Mouse (Mus musculus) lung, embryonic 15.5 days (tissue): ENCODE measurements around the gene Ccdc62. TPM values are rescaled to one million over a fixed set of nuclear protein-coding genes. Genes with fewer than 3 reads are reported as not detected.

Experiments used
- ATAC-seq: fragments of 200-750 bp; cut with Nextera tagmentation; 2 replicates; pipeline ENCODE4 v1.8.0; 2017; ENCODE audit warnings: moderate number of reproducible peaks, borderline replicate concordance; ENCODE audit not compliant: low FRiP score, low TSS enrichment; ENCODE audit errors: extremely low read depth
- H3K27ac ChIP-seq: fragments of 300-500 bp; sonication (generic); 2 replicates; pipeline ENCODE4 v1.5.1; 2015; ENCODE audit warnings: moderate library complexity, mild to moderate bottlenecking, inconsistent platforms
- H3K27me3 ChIP-seq: fragments of 300-500 bp; sonication (generic); 2 replicates; pipeline ENCODE4 v1.6.1; 2015; ENCODE audit warnings: inconsistent platforms
- H3K36me3 ChIP-seq: fragments of 300-500 bp; sonication (generic); 2 replicates; pipeline ENCODE4 v1.6.1; 2015; ENCODE audit warnings: inconsistent platforms
- H3K4me1 ChIP-seq: fragments of 300-500 bp; sonication (generic); 2 replicates; pipeline ENCODE4 v1.6.1; 2015; ENCODE audit warnings: inconsistent platforms
- H3K4me2 ChIP-seq: fragments of 300-500 bp; sonication (generic); 2 replicates; pipeline ENCODE4 v1.6.1; 2015; ENCODE audit warnings: inconsistent platforms, mild to moderate bottlenecking, moderate library complexity
- H3K4me3 ChIP-seq: fragments of 300-500 bp; sonication (generic); 2 replicates; pipeline ENCODE4 v1.5.1; 2015; ENCODE audit warnings: mild to moderate bottlenecking, inconsistent platforms
- H3K9ac ChIP-seq: fragments of 300-500 bp; sonication (generic); 2 replicates; pipeline ENCODE4 v1.6.1; 2015; ENCODE audit warnings: inconsistent platforms
- H3K9me3 ChIP-seq: fragments of 300-500 bp; sonication (generic); 2 replicates; pipeline ENCODE4 v1.6.1; 2016; ENCODE audit warnings: inconsistent platforms
- WGBS: fragments of 180-500 bp; shearing (Covaris S2); methylation state at CpG from one replicate; pipeline ENCODE4 v1.1.7; 2015; 5-methylcytosine and 5-hydroxymethylcytosine counted together
- polyA plus RNA-seq: library from polyadenylated mRNA; unstranded; fragments of >200 nt; fragmentation: Nextera tagmentation; extraction: Ambion mirVana; gene quantifications from 2 replicates; pipeline ENCODE4 v1.2.1, GENCODE M21; 2015

Gene Ccdc62
- polyA plus RNA-seq, 1 experiment from 2014 or later = 6.3 TPM

DNA sequence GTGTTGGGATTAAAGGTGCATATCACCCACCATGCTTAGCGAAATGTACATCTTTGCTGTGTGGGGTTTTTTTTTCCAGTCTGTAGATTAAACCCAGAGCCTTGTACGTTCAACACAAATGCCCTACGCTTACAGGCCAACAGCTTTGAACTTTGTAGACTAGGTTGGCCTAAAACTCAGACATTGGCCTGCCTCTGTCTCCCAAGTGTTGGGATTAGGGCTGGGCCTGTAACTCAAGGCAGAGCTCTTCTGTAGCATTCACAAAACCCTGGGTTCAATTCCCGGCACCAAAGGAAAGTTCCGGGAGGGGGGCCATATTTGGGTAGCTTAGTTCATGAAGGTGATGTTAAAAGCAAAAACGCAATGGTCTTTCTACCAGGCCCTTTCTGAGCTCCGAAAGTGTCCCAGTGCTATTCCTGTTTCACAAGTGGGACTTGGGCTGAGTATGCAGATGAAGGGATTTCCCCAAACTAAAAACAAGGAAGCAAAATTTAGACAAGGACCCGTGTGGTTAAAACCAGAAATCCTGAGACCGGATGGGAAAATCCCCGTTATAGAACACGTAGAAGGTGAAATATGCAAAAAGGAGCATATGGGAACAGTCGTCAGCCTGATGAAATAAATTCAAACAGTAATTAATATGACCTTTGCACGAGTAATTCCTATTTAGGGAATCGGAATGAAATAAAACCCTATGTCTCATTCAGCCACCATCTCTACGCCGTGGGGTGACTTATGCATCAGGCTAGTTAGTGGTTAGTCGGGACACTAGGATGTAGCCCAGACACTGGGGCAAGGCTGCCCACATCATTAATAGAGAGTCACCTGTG is 24.1 kb upstream of the Ccdc62 start:
- no peak overlapping the region for H3K27ac ChIP-seq
- no peak overlapping the region for H3K9ac ChIP-seq
- H3K9me3 ChIP-seq = no peaks in the 10 kb centered on the region
- H3K36me3 ChIP-seq = peaks cover 28% of the 10 kb centered on the region
- peak overlapping the region; percentile 44 for H3K4me2 ChIP-seq
- peak overlapping the region; percentile 93; the same call in 1 of the 2 replicates for H3K4me3 ChIP-seq
- ATAC-seq = no peak
- 68% methylated on average over 17 of the region's 17 CpGs for WGBS
- peaks cover 15% of the 10 kb centered on the region for H3K4me1 ChIP-seq
- H3K27me3 ChIP-seq = no peaks in the 10 kb centered on the region

DNA sequence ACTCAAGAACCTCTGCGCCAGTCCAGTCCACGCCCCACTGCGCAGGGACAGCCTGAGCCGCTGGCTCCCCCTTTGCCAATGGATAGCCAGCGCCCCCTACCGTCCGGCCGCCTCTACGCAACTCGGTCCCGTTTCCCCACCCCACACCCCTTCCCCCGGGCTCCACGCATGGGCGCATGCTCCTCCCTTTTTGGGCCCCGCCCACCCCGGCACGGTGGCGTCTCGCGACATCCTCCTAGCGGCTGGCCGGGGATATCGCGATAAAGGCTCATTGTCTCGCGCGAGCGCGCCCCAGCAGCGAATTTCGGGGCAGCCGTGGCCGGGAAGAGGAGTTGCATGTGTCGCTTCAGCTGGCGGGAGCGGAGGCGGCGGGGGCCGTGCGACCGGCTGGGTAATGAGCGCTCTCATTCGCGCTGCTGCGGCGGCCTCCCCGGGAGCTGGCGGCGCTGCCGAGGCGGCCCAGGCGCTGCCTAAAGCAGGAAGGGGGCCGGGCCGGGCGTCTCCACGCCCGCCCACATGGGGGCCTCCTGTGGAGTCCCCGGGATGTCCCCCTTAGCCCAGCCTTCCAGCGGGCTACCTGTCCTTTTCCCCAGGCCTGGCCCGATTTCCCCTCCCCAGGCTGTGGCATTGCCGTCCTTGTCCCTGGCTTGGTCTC is 23.4 kb upstream of the Ccdc62 start, which contains the start of gene Denr:
TSS of gene Denr (plus strand) at position 200 of the 655 bp plus-strand sequence.
- Histone ChIP-seq H3K4me1 (peaks cover 15% of the 10 kb centered on the region), H3K9ac (peak within 1 kb of the TSS; percentile 100), H3K27ac (peak within 1 kb of the TSS; percentile 75), H3K27me3 (no peaks in the 10 kb centered on the region), H3K36me3 (peaks cover 34% of the 10 kb centered on the region), H3K9me3 (no peaks in the 10 kb centered on the region), H3K4me3 (peak within 1 kb of the TSS; percentile 93), H3K4me2 (peak within 1 kb of the TSS; percentile 87)
- ATAC-seq = peak; percentile 96
- 0% methylated on average over 59 of the region's 61 CpGs for WGBS

DNA sequence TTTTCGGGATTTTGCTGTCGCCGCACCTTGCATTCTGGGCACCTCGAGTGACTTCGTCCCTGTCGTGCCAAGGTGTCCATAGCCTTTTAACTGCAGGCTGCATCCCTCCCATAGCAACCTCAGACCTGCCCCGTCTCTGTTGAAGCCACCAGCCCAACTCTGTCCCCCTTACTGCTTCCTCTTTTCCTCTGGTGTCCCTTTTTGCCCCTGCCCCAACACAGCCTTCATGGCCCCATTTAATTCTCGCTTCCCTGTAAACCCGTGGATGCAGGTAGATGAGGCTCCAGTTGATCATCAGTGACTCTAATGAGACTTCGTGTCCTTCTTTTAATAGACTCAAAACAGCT is 22.9 kb upstream of the Ccdc62 start:
- ATAC-seq = no peak
- 4% methylated on average over 10 of the region's 10 CpGs for WGBS

DNA sequence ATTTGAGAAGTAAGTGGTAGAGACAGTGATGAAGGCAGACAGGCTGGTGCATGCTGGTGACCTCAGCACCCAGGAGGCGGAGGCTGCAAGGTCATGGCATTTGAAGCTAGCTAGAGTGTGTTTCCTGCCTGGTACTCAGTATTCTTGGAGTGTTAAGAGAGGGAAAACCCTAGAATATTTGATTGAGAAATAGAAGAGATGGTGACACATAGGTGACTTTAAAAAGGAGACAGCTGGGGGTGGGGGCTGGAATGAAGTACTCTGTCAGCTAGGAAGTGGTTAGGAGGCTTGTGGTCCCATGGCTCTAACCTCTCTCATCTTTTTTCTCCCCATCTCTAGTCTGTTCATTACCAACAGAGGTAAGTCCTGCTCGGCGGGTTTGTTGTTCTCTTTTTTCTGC is 15.6 kb upstream of the Ccdc62 start:
- WGBS = 84% methylated on average over 3 of the region's 3 CpGs
- H3K4me3 ChIP-seq = no peak overlapping the region
- no peaks in the 10 kb centered on the region for H3K27me3 ChIP-seq
- no peaks in the 10 kb centered on the region for H3K9me3 ChIP-seq
- H3K36me3 ChIP-seq = peaks cover 81% of the 10 kb centered on the region
- no peak overlapping the region for H3K9ac ChIP-seq
- no peaks in the 10 kb centered on the region for H3K4me1 ChIP-seq
- H3K27ac ChIP-seq = no peak overlapping the region
- ATAC-seq = no peak
- no peak overlapping the region for H3K4me2 ChIP-seq

More for the DNA sequence above, 22.9 kb upstream of the Ccdc62 start:
- H3K27me3 ChIP-seq = no peaks in the 10 kb centered on the region
- peaks cover 15% of the 10 kb centered on the region for H3K4me1 ChIP-seq
- no peaks in the 10 kb centered on the region for H3K9me3 ChIP-seq
- H3K9ac ChIP-seq = peak overlapping the region; percentile 100
- peak overlapping the region; percentile 87 for H3K4me2 ChIP-seq
- peak overlapping the region; percentile 93 for H3K4me3 ChIP-seq
- peaks cover 39% of the 10 kb centered on the region for H3K36me3 ChIP-seq
- H3K27ac ChIP-seq = peak overlapping the region; percentile 75; the same call in 1 of the 2 replicates

DNA sequence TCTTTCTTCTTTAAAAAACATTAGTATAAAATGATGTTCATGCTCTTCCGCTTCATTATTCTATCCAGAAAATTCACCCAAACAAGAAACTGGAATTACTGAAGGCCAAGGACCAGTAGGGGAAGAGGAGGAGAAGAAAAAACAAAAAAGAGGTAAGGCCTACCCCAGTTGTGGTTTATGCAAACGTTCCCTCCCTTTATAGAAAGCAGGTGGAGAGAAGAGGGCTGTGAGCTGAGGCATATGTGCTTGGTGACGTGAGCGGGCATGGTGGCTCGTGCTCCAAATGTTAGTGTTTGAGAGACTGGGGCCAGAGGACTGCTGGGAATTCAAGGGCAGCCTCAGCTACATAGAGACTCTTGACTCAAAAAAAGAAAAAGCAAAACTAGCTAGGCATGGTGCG is 8.4 kb upstream of the Ccdc62 start:
- no peak for ATAC-seq
- no peak overlapping the region for H3K4me3 ChIP-seq
- H3K27ac ChIP-seq = no peak overlapping the region
- no peaks in the 10 kb centered on the region for H3K4me1 ChIP-seq
- H3K4me2 ChIP-seq = no peak overlapping the region
- H3K27me3 ChIP-seq = no peaks in the 10 kb centered on the region
- H3K9ac ChIP-seq = no peak overlapping the region
- H3K36me3 ChIP-seq = peaks cover 84% of the 10 kb centered on the region
- no peaks in the 10 kb centered on the region for H3K9me3 ChIP-seq
- WGBS = 86% methylated on average over 6 of the region's 6 CpGs

DNA sequence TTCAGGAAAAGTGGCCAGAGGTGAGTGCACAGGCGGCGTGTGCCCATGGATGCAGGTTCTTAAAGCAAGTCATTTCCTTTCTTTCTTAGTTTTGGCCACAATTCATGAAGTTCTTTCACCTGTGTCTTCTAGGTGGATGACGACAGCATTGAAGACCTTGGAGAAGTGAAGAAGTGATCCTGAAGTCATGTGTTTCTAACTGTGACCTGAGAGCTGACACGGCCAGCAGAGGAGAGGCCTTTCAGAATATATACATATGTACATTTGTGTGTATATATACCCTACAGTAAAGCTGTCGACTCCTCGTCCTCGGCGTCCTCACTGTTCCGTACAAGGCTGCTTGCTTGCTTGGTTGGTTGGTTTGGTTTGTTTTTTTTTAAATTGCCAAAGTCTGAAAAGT is 3.4 kb upstream of the Ccdc62 start, which contains the start of gene Gm43518:
TSS of gene Gm43518 (plus strand) at position 301 of the 400 bp plus-strand sequence.
- no peak within 1 kb of the TSS for H3K9ac ChIP-seq
- no peaks in the 10 kb centered on the region for H3K9me3 ChIP-seq
- ATAC-seq = no peak
- no peak within 1 kb of the TSS for H3K4me2 ChIP-seq
- H3K4me1 ChIP-seq = peaks cover 10% of the 10 kb centered on the region
- H3K27me3 ChIP-seq = no peaks in the 10 kb centered on the region
- 84% methylated on average over 9 of the region's 9 CpGs for WGBS
- H3K36me3 ChIP-seq = peaks cover 69% of the 10 kb centered on the region
- H3K27ac ChIP-seq = no peak within 1 kb of the TSS
- no peak within 1 kb of the TSS for H3K4me3 ChIP-seq

DNA sequence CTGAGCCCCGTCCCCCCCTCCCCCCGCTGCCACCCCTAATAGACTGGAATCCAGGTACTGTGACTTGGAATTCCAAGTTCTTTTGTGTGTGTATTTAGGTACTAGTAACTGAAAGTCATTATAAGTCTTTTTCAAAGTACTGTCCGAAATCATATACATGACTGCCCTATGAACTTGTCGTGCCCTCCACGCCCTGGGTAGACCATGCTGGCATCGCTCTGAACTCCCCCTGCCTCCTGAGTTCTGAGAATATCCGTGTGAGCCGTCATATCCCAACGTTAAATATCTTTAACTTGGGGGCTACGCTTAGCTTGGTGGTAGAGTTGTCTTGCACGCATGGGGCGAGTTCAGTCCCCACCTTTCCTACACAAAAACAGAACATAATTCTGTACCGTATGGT is 652 bp downstream of the Ccdc62 start:
- H3K9ac ChIP-seq = peak overlapping the region; percentile 93
- ATAC-seq = no peak
- H3K4me2 ChIP-seq = peak overlapping the region; percentile 78
- no peaks in the 10 kb centered on the region for H3K27me3 ChIP-seq
- H3K27ac ChIP-seq = 0 out of 2 replicates have a peak overlapping the region, but pooled peaks have one; percentile 83
- no peaks in the 10 kb centered on the region for H3K9me3 ChIP-seq
- H3K4me1 ChIP-seq = peaks cover 10% of the 10 kb centered on the region
- peaks cover 31% of the 10 kb centered on the region for H3K36me3 ChIP-seq
- H3K4me3 ChIP-seq = peak overlapping the region; percentile 65
- 44% methylated on average over 13 of the region's 13 CpGs for WGBS

DNA sequence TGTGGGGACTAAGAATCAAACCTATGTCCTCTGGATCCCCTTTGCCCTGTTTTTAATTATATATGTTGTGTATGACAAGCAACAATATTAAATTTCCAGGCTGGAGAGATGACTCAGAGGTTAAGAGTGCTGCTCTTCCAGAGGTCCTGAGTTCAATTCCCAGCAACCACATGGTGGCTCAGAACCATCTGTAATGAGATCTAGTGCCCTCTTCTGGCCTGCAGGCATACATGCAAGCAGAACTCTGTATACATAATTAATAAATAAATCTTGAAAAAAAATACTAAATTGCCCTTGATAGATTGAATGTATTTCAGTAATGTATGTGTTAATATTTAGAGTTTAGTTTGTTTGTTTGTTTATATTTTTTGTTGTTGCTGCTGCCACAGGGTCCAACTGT is 2.4 kb downstream of the Ccdc62 start:
- H3K4me1 ChIP-seq = peaks cover 10% of the 10 kb centered on the region
- no peaks in the 10 kb centered on the region for H3K27me3 ChIP-seq
- H3K9me3 ChIP-seq = no peaks in the 10 kb centered on the region
- H3K27ac ChIP-seq = no peak overlapping the region
- no peak overlapping the region for H3K4me2 ChIP-seq
- H3K36me3 ChIP-seq = peaks cover 13% of the 10 kb centered on the region
- ATAC-seq = no peak
- no peak overlapping the region for H3K9ac ChIP-seq
- H3K4me3 ChIP-seq = no peak overlapping the region

DNA sequence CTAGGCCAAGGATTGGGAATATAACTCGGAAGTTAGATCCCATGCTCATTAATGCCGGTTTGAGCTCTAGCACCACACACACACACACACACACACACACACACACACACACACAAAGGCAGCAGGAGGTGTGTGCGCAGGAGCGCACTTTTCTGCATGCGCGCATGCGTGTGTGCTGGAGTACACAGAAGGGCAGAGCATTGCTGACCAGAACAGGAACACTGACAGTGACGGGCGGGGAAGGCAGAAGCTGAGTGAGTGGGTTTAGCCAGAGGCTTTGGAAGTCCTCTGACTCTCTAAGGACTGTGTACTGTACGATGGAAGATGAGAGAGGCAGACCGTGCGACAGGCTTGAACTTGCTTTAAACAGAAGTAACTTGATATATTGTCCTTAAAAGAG is 3.1 kb downstream of the Ccdc62 start:
- Histone ChIP-seq H3K27ac (no peak overlapping the region), H3K4me1 (peaks cover 10% of the 10 kb centered on the region), H3K4me3 (no peak overlapping the region), H3K36me3 (peaks cover 7% of the 10 kb centered on the region; the same call in 1 of the 2 replicates), H3K4me2 (no peak overlapping the region), H3K27me3 (no peaks in the 10 kb centered on the region), H3K9me3 (no peaks in the 10 kb centered on the region), H3K9ac (no peak overlapping the region)
- no peak for ATAC-seq
- WGBS = 88% methylated on average over 12 of the region's 12 CpGs

DNA sequence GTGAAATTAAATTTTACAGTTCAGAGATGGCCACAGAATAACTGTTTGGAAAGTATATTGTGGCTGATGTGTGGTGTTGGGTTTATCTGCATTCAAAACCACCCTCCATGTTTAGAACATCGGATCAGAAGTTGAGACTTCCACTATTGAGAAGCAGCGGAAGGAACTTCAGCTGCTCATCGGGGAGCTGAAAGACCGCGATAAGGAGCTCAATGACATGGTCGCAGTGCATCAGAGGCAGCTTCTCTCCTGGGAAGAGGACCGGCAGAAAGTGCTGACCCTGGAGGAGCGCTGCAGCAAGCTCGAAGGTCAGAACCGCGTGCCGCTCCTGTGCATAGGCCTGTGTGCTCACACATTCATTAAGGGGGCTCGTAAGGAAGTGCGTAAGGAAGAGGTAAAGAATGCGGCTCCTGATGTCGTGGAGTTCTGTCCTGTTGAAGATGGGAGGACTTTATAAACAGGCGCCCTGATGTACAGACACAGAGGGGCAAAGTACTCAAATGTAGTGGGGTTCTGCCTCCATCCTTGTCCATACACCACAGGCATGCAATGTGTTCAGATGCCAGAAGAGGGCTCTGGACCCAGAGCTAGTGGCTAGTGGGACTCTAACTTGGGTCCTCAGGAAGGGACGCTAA is 3.6 kb downstream of the Ccdc62 start:
- H3K9ac ChIP-seq = no peak overlapping the region
- 37% methylated on average over 18 of the region's 18 CpGs for WGBS

DNA sequence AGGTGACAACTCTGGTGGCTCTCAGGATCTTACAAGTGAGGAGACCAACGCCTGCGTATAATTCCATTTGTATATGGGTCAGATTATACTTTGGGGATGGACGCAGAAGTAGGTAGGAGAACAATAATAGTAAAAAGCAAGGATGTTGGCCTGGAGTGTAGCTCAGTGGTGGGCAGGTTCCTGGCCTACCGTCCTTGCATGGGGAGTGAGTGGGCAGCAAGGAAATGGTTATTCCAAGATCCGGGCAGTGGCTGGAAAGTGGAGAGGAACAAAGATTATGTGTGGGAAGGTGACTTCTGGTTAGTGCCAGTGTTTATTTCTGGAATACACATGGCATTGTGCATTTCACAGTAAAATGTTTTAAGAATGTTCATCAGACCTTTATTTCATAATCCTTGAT is 5.5 kb downstream of the Ccdc62 start:
- H3K4me3 ChIP-seq = no peak overlapping the region
- H3K9me3 ChIP-seq = no peaks in the 10 kb centered on the region
- WGBS = 85% methylated on average over 5 of the region's 5 CpGs
- no peaks in the 10 kb centered on the region for H3K36me3 ChIP-seq
- ATAC-seq = no peak
- H3K9ac ChIP-seq = no peak overlapping the region
- peaks cover 6% of the 10 kb centered on the region for H3K4me1 ChIP-seq
- H3K27me3 ChIP-seq = no peaks in the 10 kb centered on the region
- no peak overlapping the region for H3K27ac ChIP-seq
- H3K4me2 ChIP-seq = no peak overlapping the region

More for the DNA sequence above, 3.6 kb downstream of the Ccdc62 start:
- no peak overlapping the region for H3K27ac ChIP-seq
- no peak overlapping the region for H3K4me2 ChIP-seq
- H3K4me3 ChIP-seq = no peak overlapping the region
- H3K4me1 ChIP-seq = peaks cover 10% of the 10 kb centered on the region
- no peak for ATAC-seq
- H3K36me3 ChIP-seq = 0 out of 2 replicates have a peak, but pooled peaks cover 3% of the 10 kb centered on the region
- H3K9me3 ChIP-seq = no peaks in the 10 kb centered on the region
- H3K27me3 ChIP-seq = no peaks in the 10 kb centered on the region

DNA sequence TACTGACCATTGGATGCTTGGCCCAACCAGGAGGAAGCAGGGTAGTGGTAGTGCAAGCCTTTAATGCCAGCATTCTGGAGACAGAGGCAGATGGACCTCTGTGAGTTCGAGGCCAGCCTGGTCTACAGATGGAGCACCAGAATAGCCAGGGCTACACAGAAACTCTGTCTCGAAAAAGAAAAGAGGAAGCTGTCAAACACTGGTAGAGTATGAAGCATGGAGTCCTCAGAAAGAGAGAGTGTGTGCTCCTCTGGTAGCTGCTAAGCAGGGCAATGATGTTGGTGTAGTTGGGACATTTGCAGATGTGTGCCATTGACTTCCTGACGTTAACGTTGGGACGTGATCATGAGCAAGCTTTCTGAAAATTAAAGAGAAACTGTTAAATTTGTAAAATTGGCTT is 8.0 kb downstream of the Ccdc62 start:
- Histone ChIP-seq H3K9ac (no peak overlapping the region), H3K4me2 (no peak overlapping the region), H3K27ac (no peak overlapping the region), H3K4me1 (no peaks in the 10 kb centered on the region), H3K27me3 (no peaks in the 10 kb centered on the region), H3K4me3 (no peak overlapping the region), H3K9me3 (no peaks in the 10 kb centered on the region), H3K36me3 (no peaks in the 10 kb centered on the region)
- no peak for ATAC-seq
- WGBS = 82% methylated on average over 5 of the region's 5 CpGs
